Mouse (Mus musculus) stomach, embryonic 16.5 days (tissue): ENCODE measurements around the gene Aldh1l1. TPM values are rescaled to one million over a fixed set of nuclear protein-coding genes. Genes with fewer than 3 reads are reported as not detected.

Source experiments
- ATAC-seq: fragments of 200-750 bp; cut with Nextera tagmentation; 2 replicates; pipeline ENCODE4 v1.8.0; 2017; ENCODE audit warnings: moderate number of reproducible peaks, moderate TSS enrichment; ENCODE audit not compliant: insufficient read depth, low FRiP score
- H3K27ac ChIP-seq: fragments of 300-500 bp; sonication (generic); 2 replicates; pipeline ENCODE4 v1.5.1; 2014; ENCODE audit warnings: low read length
- H3K27me3 ChIP-seq: fragments of 300-500 bp; sonication (generic); 2 replicates; pipeline ENCODE4 v1.6.1; 2014; ENCODE audit warnings: low read length, control low read depth, mixed read lengths; ENCODE audit not compliant: control insufficient read depth, insufficient read depth
- H3K36me3 ChIP-seq: fragments of 300-500 bp; sonication (generic); 2 replicates; pipeline ENCODE4 v1.6.1; 2014; ENCODE audit warnings: low read length; ENCODE audit not compliant: control insufficient read depth, insufficient read depth
- H3K4me1 ChIP-seq: fragments of 300-500 bp; sonication (generic); 2 replicates; pipeline ENCODE4 v1.6.1; 2014; ENCODE audit warnings: low read length, control low read depth, mixed read lengths; ENCODE audit not compliant: control insufficient read depth, insufficient read depth
- H3K4me2 ChIP-seq: fragments of 300-500 bp; sonication (generic); 2 replicates; pipeline ENCODE4 v1.6.1; 2014; ENCODE audit warnings: low read depth, low read length, mixed read lengths
- H3K4me3 ChIP-seq: fragments of 300-500 bp; sonication (generic); replicated peaks from 2 replicates; pipeline ENCODE4 v1.5.1; 2014; ENCODE audit warnings: mild to moderate bottlenecking, low read length
- H3K9ac ChIP-seq: fragments of 300-500 bp; sonication (generic); 2 replicates; pipeline ENCODE4 v1.6.1; 2014; ENCODE audit warnings: low read length
- H3K9me3 ChIP-seq: fragments of 300-500 bp; sonication (generic); replicated peaks from 2 replicates; pipeline ENCODE4 v1.6.1; 2016; ENCODE audit warnings: low read length, control low read depth; ENCODE audit not compliant: control insufficient read depth
- WGBS: fragments of 180-500 bp; shearing (Covaris S2); extraction: QIAGEN DNeasy Blood & Tissue Kit; methylation state at CpG from one replicate; pipeline ENCODE4 v1.1.7; 2014; 5-methylcytosine and 5-hydroxymethylcytosine counted together
- polyA plus RNA-seq: library from polyadenylated mRNA; unstranded; fragments of >200 nt; fragmentation: Nextera tagmentation; extraction: Ambion mirVana; gene quantifications from 2 replicates; pipeline ENCODE4 v1.2.1, GENCODE M21; 2015

The Aldh1l1 gene
- polyA plus RNA-seq, 1 experiment from 2014 or later: 13.1 TPM

DNA sequence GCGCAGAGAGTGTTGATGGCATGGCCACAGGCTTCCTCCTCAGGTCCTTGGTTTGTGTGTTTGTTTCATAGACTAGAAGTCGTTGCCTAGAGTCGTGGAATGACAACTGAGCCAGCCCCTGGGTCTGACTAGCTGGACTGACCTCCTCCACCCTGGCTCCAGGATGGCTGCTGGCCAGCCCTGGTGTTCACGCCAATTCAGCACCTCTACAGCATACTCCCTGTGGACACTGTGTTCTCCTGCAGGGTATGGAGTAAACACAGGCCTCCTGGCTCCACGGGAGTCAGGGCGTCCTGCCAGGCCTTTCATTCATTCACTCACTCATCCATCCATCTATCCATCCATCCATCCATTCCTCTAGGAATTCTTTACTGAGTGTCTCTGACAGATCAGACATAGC lies 22.9 kb downstream of the Aldh1l1 start:
- Histone ChIP-seq H3K27ac (no peak overlapping the region), H3K9me3 (no peaks in the 10 kb centered on the region), H3K4me1 (peaks cover 30% of the 10 kb centered on the region), H3K4me2 (no peak overlapping the region), H3K4me3 (no peak overlapping the region), H3K27me3 (no peaks in the 10 kb centered on the region), H3K36me3 (no peaks in the 10 kb centered on the region), H3K9ac (no peak overlapping the region)
- ATAC-seq: no peak
- WGBS: 55% methylated on average over 6 of the region's 6 CpGs

DNA sequence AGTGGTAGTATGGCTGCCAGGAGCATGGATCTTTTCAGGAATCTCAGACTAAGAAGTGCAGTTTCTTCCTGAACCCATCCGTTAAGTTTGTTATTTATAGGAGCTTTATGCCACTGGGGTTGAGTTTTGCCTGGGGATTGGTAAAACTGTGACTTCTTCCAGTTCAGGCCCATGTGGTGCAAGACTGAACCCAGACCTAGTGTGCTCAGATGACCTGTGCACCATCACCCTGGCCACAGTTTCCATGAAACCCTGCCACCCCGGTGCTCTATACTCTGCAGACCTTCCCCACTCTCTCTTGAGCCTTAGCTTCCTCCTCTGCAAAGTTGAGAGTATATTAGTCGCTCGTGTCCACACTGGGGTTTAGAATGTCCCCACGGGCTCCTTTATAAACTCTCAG lies 26.2 kb downstream of the Aldh1l1 start:
- 85% methylated on average over 5 of the region's 5 CpGs for WGBS
- peaks cover 14% of the 10 kb centered on the region for H3K4me1 ChIP-seq
- no peak for ATAC-seq
- H3K9ac ChIP-seq: no peak overlapping the region
- H3K4me3 ChIP-seq: no peak overlapping the region
- H3K4me2 ChIP-seq: no peak overlapping the region
- no peaks in the 10 kb centered on the region for H3K9me3 ChIP-seq
- no peak overlapping the region for H3K27ac ChIP-seq
- H3K36me3 ChIP-seq: no peaks in the 10 kb centered on the region
- H3K27me3 ChIP-seq: no peaks in the 10 kb centered on the region

DNA sequence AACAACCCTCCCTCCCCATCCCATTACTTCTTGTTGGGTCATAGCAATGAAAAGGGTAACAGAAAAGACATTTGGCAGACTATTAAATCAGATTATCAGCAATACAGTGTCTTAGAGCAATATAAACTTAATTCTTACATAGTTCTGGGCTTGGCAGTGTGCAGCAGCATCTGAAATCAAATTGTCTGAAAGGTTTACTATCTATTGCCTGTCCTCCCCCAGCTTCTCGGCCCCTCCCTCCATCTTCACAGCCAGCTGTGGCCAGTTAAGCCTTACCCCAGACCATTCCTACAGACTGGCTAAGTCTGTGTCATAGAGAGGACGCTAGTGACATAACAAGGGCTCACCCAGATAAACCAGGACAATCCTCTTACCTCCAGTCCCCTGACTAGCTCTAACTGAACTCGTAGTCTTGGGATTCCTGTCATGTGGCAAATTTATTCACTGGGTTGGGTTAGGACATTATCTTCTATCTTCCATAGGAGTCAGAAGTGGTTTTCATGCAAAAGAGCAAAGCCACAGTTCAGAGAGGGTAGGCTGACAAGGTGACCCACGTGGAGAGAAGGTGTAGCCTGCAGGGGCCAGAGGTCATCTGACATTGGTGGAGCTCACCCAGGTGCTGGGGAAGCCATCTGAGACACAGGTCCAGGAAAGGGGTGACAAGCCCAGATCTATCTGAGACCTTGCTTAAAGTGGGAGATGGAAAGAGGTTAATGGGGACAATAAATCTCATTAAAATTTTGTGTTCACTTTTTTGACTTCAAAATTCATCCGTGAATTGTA lies 27.0 kb downstream of the Aldh1l1 start:
- peaks cover 7% of the 10 kb centered on the region; the same call in 1 of the 2 replicates for H3K4me1 ChIP-seq
- 72% methylated on average over 5 of the region's 5 CpGs for WGBS
- no peak overlapping the region for H3K9ac ChIP-seq
- H3K4me3 ChIP-seq: no peak overlapping the region
- H3K9me3 ChIP-seq: no peaks in the 10 kb centered on the region
- no peaks in the 10 kb centered on the region for H3K36me3 ChIP-seq
- no peak overlapping the region for H3K4me2 ChIP-seq
- ATAC-seq: no peak
- no peak overlapping the region for H3K27ac ChIP-seq
- H3K27me3 ChIP-seq: no peaks in the 10 kb centered on the region

DNA sequence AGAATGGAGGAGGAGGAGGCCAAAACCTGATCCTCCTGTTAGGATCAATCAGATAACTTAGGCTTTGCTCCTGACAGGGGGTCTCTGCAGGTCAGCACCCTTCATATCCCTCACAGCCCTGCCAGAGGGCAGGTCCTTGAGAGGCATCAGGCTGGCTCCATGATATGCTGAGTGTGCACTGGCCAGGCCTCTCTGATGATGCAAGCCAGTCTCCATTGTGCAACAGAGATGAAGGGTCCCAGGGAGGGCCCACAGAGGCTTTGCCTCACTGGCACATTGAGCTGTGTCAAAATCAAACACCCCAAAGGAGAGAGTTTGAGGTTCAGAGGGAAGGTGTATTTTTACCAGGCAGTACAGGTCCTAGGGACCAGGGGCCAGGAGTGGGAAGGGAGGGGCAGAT lies 28.1 kb downstream of the Aldh1l1 start:
- no peak overlapping the region for H3K9ac ChIP-seq
- no peaks in the 10 kb centered on the region for H3K9me3 ChIP-seq
- H3K4me3 ChIP-seq: no peak overlapping the region
- no peak overlapping the region for H3K27ac ChIP-seq
- H3K4me2 ChIP-seq: no peak overlapping the region
- H3K27me3 ChIP-seq: no peaks in the 10 kb centered on the region
- ATAC-seq: peak; percentile 51; the same call in 1 of the 2 replicates
- no peaks in the 10 kb centered on the region for H3K36me3 ChIP-seq
- no peaks in the 10 kb centered on the region for H3K4me1 ChIP-seq

DNA sequence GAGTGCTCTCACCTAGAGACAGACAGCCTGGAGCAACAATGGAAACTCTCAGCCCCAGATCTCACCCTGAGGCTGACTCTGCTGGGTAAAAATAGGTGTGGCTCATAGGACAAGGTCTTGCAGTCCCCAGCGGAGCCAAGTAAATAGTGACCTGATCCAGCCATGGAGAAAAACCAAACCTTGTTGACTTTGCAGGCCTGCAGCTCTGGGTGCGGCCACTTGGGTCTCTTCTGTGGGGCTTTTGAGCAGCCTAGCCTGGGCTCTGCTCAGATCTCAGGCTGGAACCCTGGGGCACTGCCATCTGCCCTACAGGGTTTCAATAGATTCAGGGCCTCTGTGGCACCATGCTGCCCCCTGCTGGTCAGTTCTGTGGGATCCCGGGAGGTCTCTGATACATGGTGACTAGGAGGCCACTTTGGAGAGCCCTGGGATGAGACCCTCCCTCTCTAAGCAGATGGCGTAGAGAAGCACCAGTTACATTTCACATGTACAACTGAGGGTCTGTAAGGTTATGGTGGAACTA lies 28.7 kb downstream of the Aldh1l1 start:
- Histone ChIP-seq H3K4me1 (no peaks in the 10 kb centered on the region), H3K27ac (no peak overlapping the region), H3K4me3 (no peak overlapping the region), H3K27me3 (no peaks in the 10 kb centered on the region), H3K9me3 (no peaks in the 10 kb centered on the region), H3K9ac (no peak overlapping the region), H3K36me3 (no peaks in the 10 kb centered on the region), H3K4me2 (no peak overlapping the region)
- 30% methylated on average over 4 of the region's 4 CpGs for WGBS
- ATAC-seq: peak; percentile 89

DNA sequence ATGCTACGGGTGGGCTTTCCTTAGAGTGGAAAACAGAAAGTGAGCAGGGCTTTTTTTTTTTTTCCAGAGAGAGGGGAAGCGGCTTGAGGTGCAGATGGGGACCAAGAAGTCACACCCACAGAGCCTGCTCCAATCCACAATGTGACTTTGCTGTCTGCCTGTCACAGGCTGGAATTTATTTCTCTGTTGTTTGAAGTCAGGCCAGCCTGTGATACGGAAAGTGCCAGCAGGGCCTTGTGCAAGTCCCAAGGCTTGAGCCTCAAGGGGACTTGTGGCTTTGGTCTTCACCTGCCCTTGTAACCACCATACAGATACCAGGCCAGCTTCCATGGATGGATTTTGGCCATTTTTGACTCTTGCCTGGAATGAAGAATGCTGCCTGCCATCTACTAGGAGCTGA lies 32.7 kb downstream of the Aldh1l1 start:
- H3K4me3 ChIP-seq: no peak overlapping the region
- H3K9me3 ChIP-seq: no peaks in the 10 kb centered on the region
- no peak overlapping the region for H3K9ac ChIP-seq
- no peaks in the 10 kb centered on the region for H3K27me3 ChIP-seq
- no peaks in the 10 kb centered on the region for H3K4me1 ChIP-seq
- no peak overlapping the region for H3K27ac ChIP-seq
- no peak for ATAC-seq
- no peaks in the 10 kb centered on the region for H3K36me3 ChIP-seq
- 39% methylated on average over 3 of the region's 3 CpGs for WGBS
- no peak overlapping the region for H3K4me2 ChIP-seq

DNA sequence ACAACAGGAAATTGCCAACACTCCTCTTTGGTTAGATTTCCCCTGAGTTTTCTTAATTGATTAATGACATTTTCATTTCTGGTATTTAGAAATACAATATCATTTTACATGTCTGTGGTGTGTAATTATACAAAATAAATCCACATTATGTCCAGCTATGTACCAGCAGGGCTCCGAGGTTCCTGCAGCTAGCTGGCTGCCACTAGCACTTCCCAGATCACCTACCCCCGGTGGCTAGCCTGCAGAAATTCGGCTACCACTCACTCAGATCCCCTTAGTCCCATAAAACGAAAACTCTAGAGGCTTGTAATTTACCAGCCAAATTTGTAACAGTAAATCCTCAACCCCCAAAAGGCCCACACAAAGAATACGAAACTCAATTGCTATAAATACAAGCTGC lies 33.1 kb downstream of the Aldh1l1 start:
- H3K4me3 ChIP-seq: no peak overlapping the region
- WGBS: 40% methylated on average over 5 of the region's 5 CpGs
- H3K4me1 ChIP-seq: no peaks in the 10 kb centered on the region
- H3K9ac ChIP-seq: no peak overlapping the region
- no peak for ATAC-seq
- H3K27me3 ChIP-seq: no peaks in the 10 kb centered on the region
- no peaks in the 10 kb centered on the region for H3K36me3 ChIP-seq
- no peaks in the 10 kb centered on the region for H3K9me3 ChIP-seq
- H3K4me2 ChIP-seq: no peak overlapping the region
- no peak overlapping the region for H3K27ac ChIP-seq

DNA sequence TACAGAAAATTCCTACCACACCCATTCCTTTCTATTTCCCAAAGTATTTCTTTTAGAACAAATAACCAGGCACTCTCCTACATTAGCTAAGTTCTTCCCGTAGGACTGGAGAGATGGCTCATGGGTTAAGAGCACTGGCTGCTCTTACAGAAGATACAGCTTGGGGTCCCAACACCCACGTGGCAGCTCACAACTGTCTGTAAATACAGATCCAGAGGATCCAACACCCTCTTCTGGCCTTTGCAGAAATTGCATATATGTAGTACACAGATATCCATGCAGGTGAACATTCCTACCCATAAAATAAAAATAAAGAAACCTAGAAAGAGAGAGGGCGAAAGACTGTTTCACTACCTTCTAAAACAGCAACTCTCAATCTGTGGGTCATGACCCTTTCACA lies 40.2 kb downstream of the Aldh1l1 start:
- no peak for ATAC-seq
- Histone ChIP-seq H3K36me3 (no peaks in the 10 kb centered on the region), H3K4me1 (no peaks in the 10 kb centered on the region), H3K27me3 (no peaks in the 10 kb centered on the region), H3K4me3 (no peak overlapping the region), H3K4me2 (no peak overlapping the region), H3K9me3 (no peaks in the 10 kb centered on the region), H3K9ac (no peak overlapping the region), H3K27ac (no peak overlapping the region)
- WGBS: 62% methylated on average over 3 of the region's 3 CpGs

DNA sequence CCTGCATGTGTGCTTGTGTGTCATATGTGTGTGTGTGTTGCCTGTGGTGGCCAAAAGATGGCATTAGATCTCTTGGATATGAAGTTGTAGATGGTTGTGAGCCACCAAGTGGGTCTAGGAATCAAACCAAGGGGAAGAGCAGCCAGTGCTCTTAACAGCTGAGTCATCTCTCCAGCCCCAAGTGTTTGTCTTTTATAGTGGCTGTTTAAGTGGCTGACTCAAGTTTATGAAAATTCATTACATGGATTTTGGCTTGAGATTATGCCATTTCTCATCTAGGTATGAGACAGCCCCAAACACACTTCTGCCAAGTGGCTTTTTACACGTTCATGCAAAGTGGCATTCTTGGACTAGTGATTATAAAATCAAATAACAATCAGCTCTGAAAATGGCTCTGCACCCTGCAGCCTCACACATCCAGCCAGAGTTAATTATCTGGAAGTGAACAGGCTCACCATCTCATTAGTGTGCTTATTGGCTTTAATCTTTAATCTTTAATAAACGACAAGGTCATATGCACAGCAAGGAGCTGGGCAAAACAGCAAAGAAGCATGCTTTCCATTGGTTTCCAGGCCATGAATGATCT lies 43.3 kb downstream of the Aldh1l1 start:
- no peak overlapping the region for H3K27ac ChIP-seq
- no peaks in the 10 kb centered on the region for H3K36me3 ChIP-seq
- H3K4me1 ChIP-seq: no peaks in the 10 kb centered on the region
- H3K4me2 ChIP-seq: no peak overlapping the region
- no peak for ATAC-seq
- 40% methylated on average over 2 of the region's 2 CpGs for WGBS
- no peaks in the 10 kb centered on the region; the same call in 1 of the 2 replicates for H3K27me3 ChIP-seq
- no peak overlapping the region for H3K9ac ChIP-seq
- H3K4me3 ChIP-seq: no peak overlapping the region
- H3K9me3 ChIP-seq: no peaks in the 10 kb centered on the region
